Mouse (Mus musculus) megakaryocyte-erythroid progenitor cell, adult 5-6 weeks (primary cell): Measurements from ENCODE around the gene Rgsl1. TPM values are rescaled to one million over a fixed set of nuclear protein-coding genes. Genes with fewer than 3 reads are reported as not detected.

Experiments used
- ATAC-seq: replicated peaks from 2 replicates; pipeline ENCODE4 v1.8.0; 2016; ENCODE audit warnings: mild to moderate bottlenecking, inconsistent platforms; ENCODE audit not compliant: severe bottlenecking, poor library complexity, low FRiP score, low TSS enrichment
- total RNA-seq, 2 experiments: library from RNA; stranded (forward) in 1 of 2; stranded (reverse) in 1 of 2; fragments of 200-1000, 215-1000 nt in 1 of 2; fragments of >200 nt in 1 of 2; fragmentation: Nextera tagmentation in 1 of 2; gene quantifications; 2 replicates each; pipeline ENCODE4 v1.2.3; 2014 to 2017

Gene Rgsl1
- total RNA-seq, 2 experiments from 2014 or later, result not detected

DNA sequence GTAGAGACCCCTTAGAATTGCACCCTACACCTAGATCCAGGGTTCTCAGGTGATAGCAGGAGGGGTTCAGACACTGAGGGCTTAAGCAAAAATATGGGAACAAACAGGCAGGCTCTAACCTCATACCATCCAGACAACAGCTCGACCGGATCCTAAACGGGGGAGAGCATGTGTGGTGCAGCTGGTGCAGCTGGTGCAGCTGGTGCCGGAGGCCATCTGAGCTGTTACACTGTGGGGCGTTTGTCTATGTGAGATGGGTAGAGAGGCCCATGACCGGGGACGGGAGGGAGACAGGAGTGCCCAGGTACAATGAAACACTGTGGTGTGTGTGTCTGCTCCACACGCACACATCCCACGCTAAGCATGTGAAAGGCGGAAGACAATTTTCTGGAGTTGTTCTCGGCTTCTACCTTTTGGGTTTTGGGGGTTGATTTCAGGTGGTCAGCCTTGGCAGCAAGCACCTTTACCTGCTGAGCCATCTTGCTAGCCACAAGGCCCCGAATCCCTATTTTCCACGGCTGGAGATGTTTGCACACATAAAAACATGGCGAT lies 97.7 kb downstream of the Rgsl1 start:
- no peak for ATAC-seq

DNA sequence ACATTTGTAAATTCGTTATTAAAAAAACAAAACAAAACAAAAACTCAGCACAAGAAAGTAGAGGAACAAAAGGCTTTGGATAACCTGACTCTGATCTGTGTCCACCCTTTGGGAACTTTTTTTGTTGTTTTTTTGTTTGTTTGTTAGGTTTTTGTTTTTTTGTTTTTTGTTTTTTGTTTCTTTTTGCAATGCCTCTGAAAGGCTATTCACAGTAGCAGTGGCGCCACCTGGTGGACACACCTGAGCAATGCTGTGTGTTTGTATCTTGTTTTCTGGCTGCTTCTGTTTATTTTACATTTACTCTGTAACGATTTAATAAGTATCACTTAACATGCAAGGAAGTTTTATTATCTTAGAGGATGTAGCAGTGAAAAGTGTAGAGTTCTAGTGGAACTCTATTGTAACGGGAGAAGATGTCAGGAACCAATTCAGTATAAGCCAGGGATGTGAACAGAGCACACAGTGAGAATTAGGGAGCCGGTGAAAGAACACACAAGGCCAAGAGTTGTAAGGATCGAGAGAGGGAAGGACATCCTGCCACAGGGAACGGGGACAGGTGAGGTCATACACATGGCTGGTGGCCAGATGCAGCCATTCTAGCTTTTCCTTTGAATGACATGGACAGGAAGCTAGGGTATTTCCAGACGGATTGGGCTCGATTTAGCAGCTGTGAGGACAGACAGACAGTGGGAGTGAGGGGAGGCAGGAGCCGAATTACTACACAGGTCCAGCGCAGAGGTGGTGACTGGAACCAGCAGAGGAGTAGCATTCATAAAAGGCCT lies 101.4 kb downstream of the Rgsl1 start:
- no peak for ATAC-seq

DNA sequence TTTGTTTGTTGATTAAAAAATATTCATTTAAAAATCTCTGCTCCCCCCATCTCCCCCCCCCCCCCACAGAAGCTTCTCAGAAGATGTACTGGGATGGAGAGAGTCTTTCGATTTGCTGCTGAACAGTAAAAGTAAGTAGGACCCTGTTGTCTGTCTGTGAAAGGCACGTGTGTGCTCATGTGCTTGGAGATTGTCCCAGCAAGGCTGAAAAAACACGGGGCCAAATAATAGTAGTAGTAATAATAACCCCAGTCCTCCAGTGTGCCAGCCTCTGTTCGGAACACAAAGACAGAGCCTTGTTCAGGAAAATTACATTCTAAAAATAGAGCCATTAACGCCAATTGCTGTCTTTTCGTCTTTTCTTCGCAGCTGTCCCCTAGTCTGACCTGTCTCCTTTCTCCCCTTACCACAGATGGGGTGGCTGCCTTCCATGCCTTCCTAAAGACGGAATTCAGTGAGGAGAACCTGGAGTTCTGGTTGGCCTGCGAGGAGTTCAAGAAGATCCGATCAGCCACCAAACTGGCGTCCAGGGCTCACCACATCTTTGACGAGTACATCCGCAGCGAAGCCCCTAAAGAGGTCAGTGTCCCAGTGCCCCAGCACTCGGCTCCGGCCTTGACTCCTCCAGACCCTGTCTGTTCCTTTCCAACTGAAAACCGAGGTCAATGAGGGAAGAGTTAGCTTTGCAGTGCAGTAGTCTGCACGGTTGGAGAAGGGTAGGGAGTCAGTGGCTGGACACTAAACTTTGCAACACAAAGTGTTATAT lies 102.2 kb downstream of the Rgsl1 start:
- ATAC-seq, result no peak

DNA sequence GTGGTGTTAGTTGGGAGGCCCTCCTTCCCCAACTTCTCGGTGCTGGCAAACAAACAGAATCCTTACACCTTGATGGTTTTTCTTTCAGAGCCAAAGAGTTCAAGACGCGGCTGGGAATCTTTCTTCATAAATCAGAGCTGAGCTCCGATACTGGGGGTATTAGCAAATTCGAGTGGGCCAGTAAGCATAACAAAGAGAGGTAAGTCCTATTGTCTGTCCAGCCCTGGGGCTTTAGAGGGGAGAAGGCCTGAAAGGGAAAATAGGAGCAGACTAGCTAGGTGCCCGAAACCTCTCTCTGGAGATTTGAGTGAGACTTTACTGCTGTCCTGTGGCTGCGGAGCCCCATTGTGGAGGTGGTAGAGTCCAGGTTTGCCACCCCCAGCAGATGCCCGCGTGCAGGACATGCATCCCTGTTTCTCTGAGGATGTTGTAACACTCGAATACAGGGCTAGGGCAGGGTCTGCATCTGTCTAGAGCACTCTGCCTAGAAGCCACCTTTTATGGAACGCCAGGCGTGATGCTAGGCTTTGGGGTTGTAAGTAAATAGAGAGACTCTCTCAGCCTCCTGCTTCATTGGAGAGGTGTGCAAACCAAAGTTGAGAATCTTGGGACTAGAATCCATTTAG lies 103.1 kb downstream of the Rgsl1 start:
- ATAC-seq, result no peak

DNA sequence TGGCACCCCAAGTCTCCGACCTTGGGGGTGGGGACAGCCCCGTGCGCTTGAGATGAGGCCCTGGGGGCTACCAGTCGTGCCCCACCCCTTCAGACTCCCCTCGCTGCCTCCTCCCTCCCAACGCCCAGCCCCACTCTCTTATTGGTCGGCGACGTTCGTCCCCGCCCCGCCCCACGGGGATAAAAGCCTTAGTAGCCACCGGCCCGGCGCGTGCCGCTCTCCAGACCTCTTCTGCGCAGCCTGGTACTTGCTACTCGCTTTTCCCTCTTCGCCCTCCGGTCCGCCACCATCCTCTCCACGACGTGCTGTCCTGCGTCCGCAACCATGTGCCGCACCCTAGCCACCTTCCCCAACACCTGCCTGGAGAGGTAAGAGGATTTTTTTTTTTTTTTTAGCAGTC lies 103.8 kb downstream of the Rgsl1 start, which contains the start of gene Rgs16:
Gene Rgs16 (plus strand): TSS at position 205 of the 400 bp plus-strand sequence.
- peak; percentile 73 for ATAC-seq

DNA sequence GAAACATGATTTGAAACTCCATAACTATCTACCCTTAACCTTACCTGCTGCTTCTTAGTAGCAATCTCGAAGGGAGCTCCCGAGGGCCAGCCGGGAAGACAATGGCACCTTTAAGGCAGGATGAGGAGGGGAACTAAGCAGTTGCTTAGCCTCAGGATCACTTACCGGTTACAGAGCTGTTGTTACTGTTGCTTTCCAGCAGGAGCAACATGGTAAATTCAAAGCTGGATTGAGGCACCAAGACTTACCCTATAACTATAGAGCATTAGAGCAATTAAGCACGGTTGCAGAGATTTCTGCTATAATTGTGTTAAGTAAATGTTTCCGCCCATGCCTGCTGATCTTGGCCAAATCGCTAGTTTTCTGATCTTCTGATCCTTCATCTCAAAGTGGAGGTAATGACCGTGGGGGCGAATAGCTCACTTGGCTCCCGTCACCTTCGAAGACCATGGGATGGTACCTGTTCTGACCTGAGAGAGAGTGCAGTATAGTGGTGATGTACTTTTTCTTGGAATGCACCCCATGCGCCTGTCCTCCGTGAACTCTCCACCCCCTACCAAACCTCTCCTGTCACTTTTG lies 104.4 kb downstream of the Rgsl1 start:
- ATAC-seq, result no peak

DNA sequence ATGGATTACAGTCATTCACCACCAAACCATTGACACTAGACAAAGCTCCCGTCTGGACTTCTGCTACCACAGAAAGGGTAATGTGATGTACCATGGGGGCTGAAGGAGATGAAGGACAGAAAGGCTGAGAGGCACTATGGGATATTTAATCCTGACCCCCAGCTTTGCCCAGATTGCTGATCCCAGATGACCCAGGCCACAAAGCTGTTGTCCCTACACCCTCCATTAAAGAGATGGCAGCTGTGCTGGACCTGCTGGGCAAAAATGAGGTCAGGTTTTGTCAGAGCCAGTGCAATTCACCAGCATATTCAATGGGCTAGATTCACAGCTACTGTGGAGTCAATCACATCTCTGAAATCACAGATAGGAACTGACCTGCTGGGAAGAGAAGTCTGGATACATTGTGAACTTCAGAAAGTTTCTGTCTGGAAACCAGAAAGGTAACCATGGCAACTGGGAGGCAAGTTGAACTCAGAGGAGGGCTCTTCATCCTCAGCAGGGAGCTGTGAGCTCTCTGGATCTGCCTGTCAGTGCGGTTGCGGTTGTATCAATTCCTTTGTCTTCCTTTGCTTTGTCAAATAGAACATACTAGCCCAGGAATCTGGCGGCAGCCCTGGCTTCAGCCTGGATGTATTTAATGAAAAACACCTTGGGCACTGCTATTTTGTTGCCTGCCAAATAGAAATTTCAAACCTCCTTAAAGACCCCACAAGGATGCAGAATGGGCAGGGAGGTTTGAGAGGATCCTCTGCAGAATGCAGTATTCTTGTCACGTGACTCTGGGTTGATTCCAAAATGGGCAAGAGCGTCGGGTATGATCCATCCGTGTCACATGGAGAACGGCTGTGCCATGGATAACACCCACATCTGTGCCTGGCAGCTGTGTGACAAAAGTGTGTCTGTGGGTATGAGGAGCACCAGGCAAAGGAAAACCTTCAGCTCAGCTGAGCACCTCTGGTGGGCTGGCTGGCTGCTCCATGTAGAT lies 106.5 kb downstream of the Rgsl1 start:
- no peak for ATAC-seq

DNA sequence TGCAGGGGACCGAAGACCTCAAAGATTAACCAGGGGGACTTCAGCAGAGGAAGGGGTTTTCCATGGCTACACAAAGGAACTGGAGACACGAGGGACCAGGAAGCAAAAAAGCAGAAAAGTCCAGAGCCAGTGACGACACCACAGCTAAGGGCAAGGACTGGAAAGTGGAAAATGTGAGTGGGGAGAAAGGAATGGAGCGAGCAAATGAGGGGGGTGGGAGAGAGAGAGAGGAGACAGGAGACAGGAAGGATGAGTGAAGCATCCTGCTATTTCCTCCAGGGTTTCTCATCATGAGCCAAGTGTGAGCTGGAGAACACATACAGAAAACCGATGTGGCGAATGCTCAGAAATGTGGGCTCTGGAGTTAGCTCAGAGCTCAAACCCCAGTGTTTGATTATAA lies 107.8 kb downstream of the Rgsl1 start:
- ATAC-seq, result no peak

DNA sequence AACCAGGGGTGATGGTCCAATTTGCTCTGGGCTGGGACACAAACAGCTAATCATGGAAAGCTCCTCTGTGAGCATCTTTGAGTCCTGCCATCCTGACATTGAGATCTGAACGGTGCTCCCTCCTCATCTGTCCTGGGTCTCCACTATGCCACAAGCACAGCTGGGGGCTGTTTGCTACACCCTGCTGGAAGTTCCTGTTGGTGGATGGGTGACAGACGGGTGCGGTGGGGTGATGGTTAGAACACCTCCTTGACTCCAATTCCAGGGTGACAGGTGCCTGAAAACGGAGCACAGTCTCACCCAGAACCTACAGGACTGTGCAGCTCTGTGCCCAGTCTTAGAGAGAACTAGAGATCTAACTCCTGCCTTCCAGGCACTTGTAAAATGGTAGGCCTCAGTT lies 109.1 kb downstream of the Rgsl1 start:
- ATAC-seq, result no peak

DNA sequence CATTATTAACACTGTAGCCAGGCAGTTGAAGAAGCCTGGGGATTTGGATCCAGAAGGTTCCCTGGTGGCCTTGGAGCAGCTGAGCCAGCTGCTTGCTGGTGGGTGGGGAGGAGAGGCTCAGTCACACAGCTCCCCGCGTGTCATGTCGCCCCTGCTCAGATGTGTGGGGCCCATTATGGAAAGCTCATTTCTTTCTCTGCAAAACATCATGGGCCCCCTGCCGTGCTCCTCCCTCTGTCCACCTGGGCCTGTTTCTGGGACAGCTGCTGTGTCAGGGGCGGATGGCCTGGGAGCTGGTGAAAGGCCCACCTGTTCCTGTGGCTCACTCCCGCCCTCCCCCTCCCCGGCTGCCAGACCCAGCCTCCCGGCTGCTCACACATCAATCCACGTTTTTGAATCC lies 110.8 kb downstream of the Rgsl1 start:
- ATAC-seq, result no peak

DNA sequence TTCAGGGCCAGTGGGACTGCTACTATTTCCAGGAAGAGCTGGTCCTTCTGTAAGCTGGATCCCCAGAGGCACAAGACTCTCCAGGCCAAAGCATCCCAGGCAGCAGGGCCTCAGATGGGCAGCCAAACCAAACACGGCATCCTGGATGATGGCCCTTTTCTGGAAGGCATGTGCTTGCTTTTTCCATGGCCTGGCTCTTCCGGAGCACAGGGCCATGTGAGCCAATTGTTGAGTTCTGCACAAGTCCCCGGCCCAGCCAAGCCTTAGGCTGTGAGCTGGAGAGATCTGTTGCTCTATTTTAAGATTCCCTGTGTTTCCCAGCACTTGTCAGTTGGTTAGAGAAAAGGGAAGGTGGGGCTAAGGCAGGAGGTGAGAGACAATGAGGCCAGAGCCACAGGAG lies 113.3 kb downstream of the Rgsl1 start:
- no peak for ATAC-seq

DNA sequence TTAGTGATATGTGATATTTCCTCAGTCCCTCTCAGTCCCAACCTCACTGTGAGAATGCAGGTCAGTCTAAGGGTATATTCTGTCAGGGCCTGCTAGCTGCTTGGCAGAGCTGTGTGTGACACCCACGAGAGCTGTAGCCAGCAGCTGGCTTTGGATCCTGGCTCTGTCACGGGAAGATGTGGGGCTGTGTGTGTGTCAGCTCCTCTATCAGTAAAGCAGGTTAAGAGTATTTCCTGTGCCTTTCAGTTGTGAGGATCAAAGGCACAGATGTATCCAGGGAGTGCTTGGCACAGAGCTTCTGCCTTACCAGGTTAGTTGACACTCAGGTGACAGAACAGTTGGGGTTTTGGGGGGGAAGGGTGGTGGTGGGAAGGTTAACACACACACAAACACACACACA lies 114.1 kb downstream of the Rgsl1 start:
- no peak for ATAC-seq

Other genes with a start within 250 kb of the Rgsl1 start
- not detected in 2 replicates for gene Rgs8, start 191.1 kb downstream of the Rgsl1 start, total RNA-seq (2014; fragmentation: Nextera tagmentation)
- gene Rgs8, start 191.1 kb downstream of the Rgsl1 start, total RNA-seq (2017), result not detected in 2 replicates
- gene Rgs16, start 103.8 kb downstream of the Rgsl1 start, total RNA-seq (2014; fragmentation: Nextera tagmentation), result not detected in 2 replicates
- gene Rgs16, start 103.8 kb downstream of the Rgsl1 start, total RNA-seq (2017), result 0.14 TPM in 1 of 2 replicates, not detected in the other
- 31.0 and 41.1 TPM in 2 replicates for gene Rnasel, start 94.7 kb downstream of the Rgsl1 start, total RNA-seq (2014; fragmentation: Nextera tagmentation)
- 31.6 and 50.0 TPM in 2 replicates for gene Rnasel, start 94.7 kb downstream of the Rgsl1 start, total RNA-seq (2017)
- not detected in 2 replicates for gene Teddm1b, start 30.2 kb upstream of the Rgsl1 start, total RNA-seq (2014; fragmentation: Nextera tagmentation)
- gene Teddm1b, start 30.2 kb upstream of the Rgsl1 start, total RNA-seq (2017), result not detected in 2 replicates
- not detected in 2 replicates for gene Teddm1a, start 47.6 kb upstream of the Rgsl1 start, total RNA-seq (2014; fragmentation: Nextera tagmentation)
- not detected in 2 replicates for gene Teddm1a, start 47.6 kb upstream of the Rgsl1 start, total RNA-seq (2017)
- gene Glul, start 55.8 kb upstream of the Rgsl1 start, total RNA-seq (2014; fragmentation: Nextera tagmentation), result 49.6 and 116 TPM in 2 replicates
- 74.8 and 98.1 TPM in 2 replicates for gene Glul, start 55.8 kb upstream of the Rgsl1 start, total RNA-seq (2017)
- gene Teddm2, start 56.1 kb upstream of the Rgsl1 start, total RNA-seq (2014; fragmentation: Nextera tagmentation), result 0.15 TPM in 1 of 2 replicates, not detected in the other
- gene Teddm2, start 56.1 kb upstream of the Rgsl1 start, total RNA-seq (2017), result 1.1 TPM in 1 of 2 replicates, not detected in the other